8 mouse cellular contexts compared by ENCODE assay signal in the genomic region with DNA sequence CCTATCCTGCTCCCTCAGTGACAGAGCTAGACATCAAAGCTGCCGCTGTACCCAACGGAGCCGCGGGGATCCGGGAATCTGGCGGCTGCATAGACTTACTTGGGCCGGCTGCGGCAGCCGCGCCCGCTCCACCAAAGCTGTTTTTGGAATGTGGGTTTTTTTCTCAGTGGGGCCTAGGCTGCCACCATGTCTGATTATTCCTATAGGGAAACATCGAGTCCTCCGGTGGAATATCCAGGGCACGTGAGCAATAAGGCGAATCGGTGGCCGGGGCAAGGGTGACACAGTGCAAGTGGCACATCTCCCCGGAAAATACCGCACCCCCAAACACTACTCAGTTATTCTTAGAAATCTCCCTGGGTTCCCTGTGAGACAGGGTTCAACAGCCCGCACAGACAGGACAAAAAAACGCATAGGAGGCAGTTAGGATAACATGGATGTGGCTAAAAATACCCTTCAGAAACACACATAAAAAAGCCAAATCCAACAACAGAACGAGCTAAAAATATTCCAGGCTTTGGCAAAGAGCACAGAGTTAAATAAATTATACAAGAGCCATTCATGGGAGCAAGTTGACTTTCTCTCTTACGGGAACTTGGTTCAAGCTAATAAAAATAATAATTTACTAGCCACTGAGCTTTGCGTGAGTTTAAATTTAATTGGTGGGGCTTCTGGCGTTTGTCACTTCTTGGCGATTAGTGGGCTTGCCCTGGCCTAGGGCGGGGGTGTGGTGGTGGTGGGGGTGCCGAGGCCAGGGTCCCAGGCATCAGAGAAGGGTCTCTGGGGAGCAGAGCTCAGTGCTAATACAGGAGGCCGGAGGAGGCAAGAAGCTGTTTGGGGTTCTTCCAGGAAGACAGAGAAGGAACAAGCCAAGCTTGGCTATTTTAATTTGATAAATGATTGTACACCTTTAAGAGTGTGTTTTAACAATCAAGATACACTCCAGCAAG. TPM values are rescaled to one million over a fixed set of nuclear protein-coding genes. Genes with fewer than 3 reads are reported as not detected.
A peak's percentile ranks its signal among the peaks of the same experiment; 100 is the strongest.
DNase-seq lines count a peak whose midpoint lies in the region; ATAC-seq lines count a peak whose summit lies in the region.

No protein-coding gene starts in this region.

- no peak for ATAC-seq in lung, embryonic 16.5 days (ENCODE audit: low read depth)
- ATAC-seq in forebrain, embryonic 11.5 days (replicated peaks; ENCODE audit: low FRiP score): no peak
- no peak for ATAC-seq in kidney, embryonic 15.5 days (replicated peaks; ENCODE audit: low FRiP score)
- no peak for ATAC-seq in neural tube, embryonic 11.5 days (ENCODE audit: insufficient read depth, low FRiP score, low TSS enrichment)

- peak overlapping the region; percentile 10; the same call in 1 of the 2 replicates for H3K4me3 ChIP-seq in lung, embryonic 16.5 days (ENCODE audit: low read length)
- H3K4me3 ChIP-seq in forebrain, embryonic 11.5 days (ENCODE audit: low read depth, low read length): peak overlapping the region; percentile 96; the same call in 1 of the 2 replicates
- H3K4me3 ChIP-seq in kidney, embryonic 15.5 days (replicated peaks): peak overlapping the region; percentile 87
- H3K4me3 ChIP-seq in neural tube, embryonic 11.5 days (ENCODE audit: low read depth, low read length): peak overlapping the region; percentile 22

- H3K4me2 ChIP-seq in lung, embryonic 16.5 days (ENCODE audit: low read depth, low read length): peak overlapping the region; percentile 97
- peak overlapping the region; percentile 78 for H3K4me2 ChIP-seq in forebrain, embryonic 11.5 days (ENCODE audit: low read depth, low read length, severe bottlenecking)
- peak overlapping the region; percentile 90 for H3K4me2 ChIP-seq in kidney, embryonic 15.5 days
- peak overlapping the region; percentile 99 for H3K4me2 ChIP-seq in neural tube, embryonic 11.5 days (ENCODE audit: low read depth)

- 10% methylated on average over 29 of the region's 29 CpGs for WGBS in lung, embryonic 16.5 days
- WGBS in forebrain, embryonic 11.5 days: 13% methylated on average over 29 of the region's 29 CpGs
- 4% methylated on average over 29 of the region's 29 CpGs for WGBS in kidney, embryonic 15.5 days
- 8% methylated on average over 29 of the region's 29 CpGs for WGBS in neural tube, embryonic 11.5 days

- no peaks in the 10 kb centered on the region for H3K27me3 ChIP-seq in lung, embryonic 16.5 days (ENCODE audit: control insufficient read depth, insufficient read depth, low read depth, low read length)
- H3K27me3 ChIP-seq in forebrain, embryonic 11.5 days (ENCODE audit: control insufficient read depth, insufficient read depth, low read length): no peaks in the 10 kb centered on the region
- no peaks in the 10 kb centered on the region for H3K27me3 ChIP-seq in kidney, embryonic 15.5 days
- H3K27me3 ChIP-seq in neural tube, embryonic 11.5 days (ENCODE audit: control insufficient read depth, insufficient read depth, low read length): no peaks in the 10 kb centered on the region

- H3K9ac ChIP-seq in lung, embryonic 16.5 days (ENCODE audit: low read length): peak overlapping the region; percentile 33
- peak overlapping the region; percentile 100 for H3K9ac ChIP-seq in forebrain, embryonic 11.5 days (ENCODE audit: low read length)
- peak overlapping the region; percentile 33 for H3K9ac ChIP-seq in kidney, embryonic 15.5 days
- peak overlapping the region; percentile 100 for H3K9ac ChIP-seq in neural tube, embryonic 11.5 days (ENCODE audit: low read length)

- H3K4me1 ChIP-seq in lung, embryonic 16.5 days (replicated peaks; ENCODE audit: control insufficient read depth, insufficient read depth, low read length): peaks cover 64% of the 10 kb centered on the region
- H3K4me1 ChIP-seq in forebrain, embryonic 11.5 days (replicated peaks; ENCODE audit: control insufficient read depth, insufficient read depth, low read length): peaks cover 44% of the 10 kb centered on the region
- H3K4me1 ChIP-seq in kidney, embryonic 15.5 days: peaks cover 81% of the 10 kb centered on the region
- H3K4me1 ChIP-seq in neural tube, embryonic 11.5 days (ENCODE audit: control insufficient read depth, insufficient read depth, low read length): peaks cover 71% of the 10 kb centered on the region

- H3K9me3 ChIP-seq in lung, embryonic 16.5 days (ENCODE audit: control insufficient read depth, low read length): no peaks in the 10 kb centered on the region
- no peaks in the 10 kb centered on the region for H3K9me3 ChIP-seq in forebrain, embryonic 11.5 days (ENCODE audit: control insufficient read depth, low read length)
- H3K9me3 ChIP-seq in kidney, embryonic 15.5 days (replicated peaks): no peaks in the 10 kb centered on the region
- no peaks in the 10 kb centered on the region for H3K9me3 ChIP-seq in neural tube, embryonic 11.5 days (ENCODE audit: control insufficient read depth, low read length)

- H3K36me3 ChIP-seq in lung, embryonic 16.5 days (ENCODE audit: control insufficient read depth, insufficient read depth, low read length): no peaks in the 10 kb centered on the region
- H3K36me3 ChIP-seq in forebrain, embryonic 11.5 days (ENCODE audit: control insufficient read depth, insufficient read depth, low read length): no peaks in the 10 kb centered on the region
- H3K36me3 ChIP-seq in kidney, embryonic 15.5 days: no peaks in the 10 kb centered on the region
- H3K36me3 ChIP-seq in neural tube, embryonic 11.5 days (ENCODE audit: control insufficient read depth, insufficient read depth, low read length): no peaks in the 10 kb centered on the region

- peak overlapping the region; percentile 94 for H3K27ac ChIP-seq in lung, embryonic 16.5 days (ENCODE audit: low read length)
- peak overlapping the region; percentile 99 for H3K27ac ChIP-seq in forebrain, embryonic 11.5 days (ENCODE audit: low read depth, low read length)
- H3K27ac ChIP-seq in kidney, embryonic 15.5 days: peak overlapping the region; percentile 97
- peak overlapping the region; percentile 72 for H3K27ac ChIP-seq in neural tube, embryonic 11.5 days (ENCODE audit: low read depth, low read length)

- no peak for DNase-seq in lung, adult 18-20 months
- DNase-seq in forebrain, embryonic 11.5 days (ENCODE audit: low spot score): peak; percentile 77
- peak; percentile 70 for DNase-seq in neural tube, embryonic 11.5 days (ENCODE audit: low spot score)
- DNase-seq in cerebellum, postnatal 36 days: no peak
- DNase-seq in B cell, adult 2 months: no peak
- no peak for DNase-seq in c-Kit-positive CD71-positive TER-119-positive erythroid progenitor cells, embryonic 14.5 days (ENCODE audit: low spot score)

RNA-seq across cellular contexts. Expression of a gene that starts 8.5 kb away (rescaled TPM):
- 7.0 and 7.5 TPM in 2 replicates for polyA plus RNA-seq in lung, embryonic 16.5 days (2015; fragmentation: Nextera tagmentation; extraction: Ambion mirVana)
- polyA plus RNA-seq in forebrain, embryonic 11.5 days (2014; fragmentation: Nextera tagmentation; extraction: Ambion mirVana): 25.2 and 30.3 TPM in 2 replicates
- polyA plus RNA-seq in kidney, embryonic 15.5 days (2015; fragmentation: Nextera tagmentation; extraction: Ambion mirVana): 11.8 and 14.1 TPM in 2 replicates
- 19.7 and 22.7 TPM in 2 replicates for polyA plus RNA-seq in neural tube, embryonic 11.5 days (2014; fragmentation: Nextera tagmentation; extraction: Ambion mirVana)

Comparison
In these comparisons a context has a peak if more than half of its experiments do, and no peak if none do; other contexts are left out.
1. H3K4me3 ChIP-seq: peak in every context shown above with its lines; median percentile 96 in forebrain, embryonic 11.5 days; 87 in kidney, embryonic 15.5 days; 22 in neural tube, embryonic 11.5 days; 10 in lung, embryonic 16.5 days.
2. H3K9ac ChIP-seq: peak in every context shown above with its lines; median percentile 100 in forebrain, embryonic 11.5 days; 100 in neural tube, embryonic 11.5 days; 33 in lung, embryonic 16.5 days; 33 in kidney, embryonic 15.5 days.
3. DNase-seq: peak in forebrain, embryonic 11.5 days (single experiment) and neural tube, embryonic 11.5 days (single experiment); none in lung, adult 18-20 months (0 of 2), cerebellum, postnatal 36 days (0 of 2), B cell, adult 2 months (0 of 2) and c-Kit-positive CD71-positive TER-119-positive erythroid progenitor cells, embryonic 14.5 days (single experiment).
4. Peak in every context shown above with its lines, with median percentiles within 50 percentile points of each other: H3K27ac ChIP-seq and H3K4me2 ChIP-seq.